Mouse (Mus musculus) testis, adult 2 months (tissue): ENCODE data around the gene Ripor2.

Experiments used
- CTCF ChIP-seq: fragments of 200-500 bp; IDR thresholded peaks from 2 replicates; pipeline ENCODE4 v1.5.1; 2012; ENCODE audit warnings: low read depth, mild to moderate bottlenecking, inconsistent platforms, low read length, moderate library complexity; ENCODE audit not compliant: control insufficient read depth, insufficient read depth, insufficient replicate concordance
- POLR2A ChIP-seq: fragments of 200-500 bp; IDR thresholded peaks from 2 replicates; pipeline ENCODE4 v1.6.1; 2012; ENCODE audit warnings: low read depth, mild to moderate bottlenecking, inconsistent platforms, low read length, moderate library complexity; ENCODE audit not compliant: control insufficient read depth

DNA sequence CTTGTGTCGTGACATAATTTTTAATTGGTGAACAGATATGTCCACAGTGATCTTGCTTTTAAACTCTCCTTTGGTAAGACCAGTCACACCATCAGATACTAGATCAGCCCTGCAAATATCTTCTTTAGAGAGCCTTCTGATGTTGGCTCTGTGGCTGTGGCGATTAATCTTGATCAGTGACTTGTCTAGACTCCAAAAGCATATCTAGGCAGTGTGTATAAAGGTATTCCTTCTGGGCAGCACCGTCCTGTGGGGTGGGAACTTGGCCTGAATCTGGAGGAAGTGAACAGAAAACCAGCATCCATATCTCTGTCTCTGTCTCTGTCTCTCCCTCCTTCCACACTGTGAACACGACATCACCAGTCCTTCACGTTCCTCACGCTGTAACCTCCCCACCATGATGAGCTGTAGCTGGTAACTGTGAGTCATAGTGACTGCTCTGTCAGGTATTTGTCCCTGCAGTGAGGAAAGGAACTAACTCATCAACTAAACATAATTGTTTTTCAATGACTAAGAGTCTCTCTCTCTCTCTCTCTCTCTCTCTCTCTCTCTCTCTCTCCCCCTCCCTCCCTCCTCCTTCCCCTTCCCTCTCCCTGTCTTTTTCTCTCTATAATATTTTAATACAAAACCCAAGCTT is 45.3 kb upstream of the Ripor2 start:
- TF ChIP-seq POLR2A, result no peak
- no peak for TF ChIP-seq CTCF
